Mouse (Mus musculus) liver, embryonic 15.5 days (tissue): ENCODE results near the gene Ift80. TPM values are rescaled to one million over a fixed set of nuclear protein-coding genes. Genes with fewer than 3 reads are reported as not detected.

Experiments
- ATAC-seq: fragments of 200-750 bp; cut with Nextera tagmentation; 2 replicates; pipeline ENCODE4 v1.8.0; 2017; ENCODE audit warnings: moderate number of reproducible peaks, mild to moderate bottlenecking, moderate library complexity; ENCODE audit not compliant: insufficient read depth
- H3K27ac ChIP-seq: fragments of 300-500 bp; sonication (generic); replicated peaks from 2 replicates; pipeline ENCODE4 v1.5.1; 2015; ENCODE audit warnings: mild to moderate bottlenecking, inconsistent platforms
- H3K27me3 ChIP-seq: fragments of 300-500 bp; sonication (generic); 2 replicates; pipeline ENCODE4 v1.6.1; 2015; ENCODE audit warnings: mild to moderate bottlenecking, inconsistent platforms
- H3K36me3 ChIP-seq: fragments of 300-500 bp; sonication (generic); replicated peaks from 2 replicates; pipeline ENCODE4 v1.6.1; 2015; ENCODE audit warnings: moderate library complexity, mild to moderate bottlenecking, inconsistent platforms
- H3K4me1 ChIP-seq: fragments of 300-500 bp; sonication (generic); replicated peaks from 2 replicates; pipeline ENCODE4 v1.6.1; 2015; ENCODE audit warnings: inconsistent platforms
- H3K4me2 ChIP-seq: fragments of 300-500 bp; sonication (generic); 2 replicates; pipeline ENCODE4 v1.6.1; 2015; ENCODE audit warnings: moderate library complexity, mild to moderate bottlenecking, inconsistent platforms
- H3K4me3 ChIP-seq: fragments of 300-500 bp; sonication (generic); replicated peaks from 2 replicates; pipeline ENCODE4 v1.5.1; 2015; ENCODE audit warnings: mild to moderate bottlenecking, inconsistent platforms
- H3K9ac ChIP-seq: fragments of 300-500 bp; sonication (generic); 2 replicates; pipeline ENCODE4 v1.6.1; 2015; ENCODE audit warnings: moderate library complexity, mild to moderate bottlenecking, inconsistent platforms
- H3K9me3 ChIP-seq: fragments of 300-500 bp; sonication (generic); replicated peaks from 2 replicates; pipeline ENCODE4 v1.6.1; 2016; ENCODE audit warnings: inconsistent platforms
- WGBS: fragments of 180-500 bp; shearing (Covaris S2); methylation state at CpG from one replicate; pipeline ENCODE4 v1.1.7; 2015; ENCODE audit warnings: mixed read lengths; ENCODE audit not compliant: insufficient replicate concordance; 5-methylcytosine and 5-hydroxymethylcytosine counted together
- polyA plus RNA-seq: library from polyadenylated mRNA; unstranded; fragments of >200 nt; fragmentation: Nextera tagmentation; extraction: Ambion mirVana; gene quantifications from 2 replicates; pipeline ENCODE4 v1.2.1, GENCODE M21; 2015

Ift80 gene
- 5.6 and 6.0 TPM in 2 replicates for polyA plus RNA-seq

- H3K36me3 ChIP-seq: peaks cover 23% of the 10 kb centered on the region
- no peaks in the 10 kb centered on the region for H3K27me3 ChIP-seq
- WGBS: under 1% methylated on average over 76 of the region's 76 CpGs
- ATAC-seq: peak; percentile 87
- peak within 1 kb of the TSS; percentile 77 for H3K4me2 ChIP-seq
- H3K9ac ChIP-seq: peak within 1 kb of the TSS; percentile 97
- no peaks in the 10 kb centered on the region for H3K9me3 ChIP-seq
- H3K4me3 ChIP-seq: peak within 1 kb of the TSS; percentile 100
- H3K27ac ChIP-seq: peak within 1 kb of the TSS; percentile 98
- H3K4me1 ChIP-seq: peaks cover 31% of the 10 kb centered on the region
Observed at GRCm38 (mm10) chr3:69004437-69005337, at the start of gene Ift80, which contains the start of gene Smc4. Ift80 (minus strand) TSS chr3:69004570. Smc4 (plus strand) TSS chr3:69004738.

- no peaks in the 10 kb centered on the region for H3K9me3 ChIP-seq
- no peak for ATAC-seq
- peak overlapping the region; percentile 14; the same call in 1 of the 2 replicates for H3K27ac ChIP-seq
- H3K27me3 ChIP-seq: no peaks in the 10 kb centered on the region
- H3K9ac ChIP-seq: no peak overlapping the region
- no peak overlapping the region for H3K4me3 ChIP-seq
- H3K36me3 ChIP-seq: no peaks in the 10 kb centered on the region
- H3K4me2 ChIP-seq: no peak overlapping the region
- 79% methylated on average over 11 of the region's 11 CpGs for WGBS
- peaks cover 65% of the 10 kb centered on the region for H3K4me1 ChIP-seq
Observed at GRCm38 (mm10) chr3:69051894-69052293, 47.5 kb upstream of the Ift80 start.

GRCm38 (mm10) chr3:69049011-69049410 lies 44.6 kb upstream of the Ift80 start:
- ATAC-seq: no peak
- Histone ChIP-seq H3K9me3 (no peaks in the 10 kb centered on the region), H3K4me2 (no peak overlapping the region), H3K4me3 (no peak overlapping the region), H3K9ac (no peak overlapping the region), H3K27ac (no peak overlapping the region), H3K4me1 (peaks cover 56% of the 10 kb centered on the region), H3K36me3 (no peaks in the 10 kb centered on the region), H3K27me3 (no peaks in the 10 kb centered on the region)
- WGBS: 83% methylated on average over 6 of the region's 6 CpGs

- no peak overlapping the region for H3K4me2 ChIP-seq
- H3K27ac ChIP-seq: peak overlapping the region; percentile 41; the same call in 1 of the 2 replicates
- H3K9me3 ChIP-seq: no peaks in the 10 kb centered on the region
- H3K4me1 ChIP-seq: peaks cover 44% of the 10 kb centered on the region
- no peak for ATAC-seq
- no peak overlapping the region for H3K4me3 ChIP-seq
- H3K9ac ChIP-seq: no peak overlapping the region
- WGBS: 83% methylated on average over 4 of the region's 4 CpGs
- peaks cover 5% of the 10 kb centered on the region for H3K36me3 ChIP-seq
- H3K27me3 ChIP-seq: no peaks in the 10 kb centered on the region
Observed at GRCm38 (mm10) chr3:69047684-69048083, 43.3 kb upstream of the Ift80 start.

- peaks cover 11% of the 10 kb centered on the region for H3K36me3 ChIP-seq
- peak overlapping the region; percentile 97; the same call in 1 of the 2 replicates for H3K9ac ChIP-seq
- peak overlapping the region; percentile 82 for H3K4me2 ChIP-seq
- H3K9me3 ChIP-seq: no peaks in the 10 kb centered on the region
- no peak for ATAC-seq
- 22% methylated on average over 4 of the region's 4 CpGs for WGBS
- peak overlapping the region; percentile 96 for H3K4me3 ChIP-seq
- H3K27ac ChIP-seq: peak overlapping the region; percentile 98
- H3K27me3 ChIP-seq: no peaks in the 10 kb centered on the region
- peaks cover 35% of the 10 kb centered on the region for H3K4me1 ChIP-seq
Observed at GRCm38 (mm10) chr3:69046509-69046908, 42.1 kb upstream of the Ift80 start.

GRCm38 (mm10) chr3:69045750-69046149 lies 41.4 kb upstream of the Ift80 start:
- H3K27ac ChIP-seq: peak overlapping the region; percentile 98
- 24% methylated on average over 13 of the region's 13 CpGs for WGBS
- H3K9me3 ChIP-seq: no peaks in the 10 kb centered on the region
- H3K4me3 ChIP-seq: peak overlapping the region; percentile 96
- H3K27me3 ChIP-seq: no peaks in the 10 kb centered on the region
- peak overlapping the region; percentile 82 for H3K4me2 ChIP-seq
- no peak for ATAC-seq
- H3K36me3 ChIP-seq: peaks cover 18% of the 10 kb centered on the region
- peaks cover 35% of the 10 kb centered on the region for H3K4me1 ChIP-seq
- peak overlapping the region; percentile 97 for H3K9ac ChIP-seq

- peak overlapping the region; percentile 96 for H3K4me3 ChIP-seq
- peak overlapping the region; percentile 98 for H3K27ac ChIP-seq
- H3K9ac ChIP-seq: peak overlapping the region; percentile 97
- H3K27me3 ChIP-seq: no peaks in the 10 kb centered on the region
- ATAC-seq: no peak
- H3K4me1 ChIP-seq: peaks cover 39% of the 10 kb centered on the region
- H3K36me3 ChIP-seq: peaks cover 22% of the 10 kb centered on the region
- peak overlapping the region; percentile 82 for H3K4me2 ChIP-seq
- H3K9me3 ChIP-seq: no peaks in the 10 kb centered on the region
- WGBS: 3% methylated on average over 9 of the region's 9 CpGs
Observed at GRCm38 (mm10) chr3:69045400-69045703, 41.0 kb upstream of the Ift80 start.

- H3K9ac ChIP-seq: peak within 1 kb of the TSS; percentile 97
- no peaks in the 10 kb centered on the region for H3K27me3 ChIP-seq
- H3K4me3 ChIP-seq: peak within 1 kb of the TSS; percentile 96
- peaks cover 40% of the 10 kb centered on the region for H3K4me1 ChIP-seq
- H3K4me2 ChIP-seq: peak within 1 kb of the TSS; percentile 82
- H3K27ac ChIP-seq: peak within 1 kb of the TSS; percentile 98
- no peaks in the 10 kb centered on the region for H3K9me3 ChIP-seq
- H3K36me3 ChIP-seq: peaks cover 26% of the 10 kb centered on the region
- WGBS: under 1% methylated on average over 74 of the region's 80 CpGs
- ATAC-seq: peak; percentile 94
Observed at GRCm38 (mm10) chr3:69044645-69045399, 40.5 kb upstream of the Ift80 start, which contains the start of gene Trim59. Trim59 (minus strand) TSS chr3:69044755.

- Histone ChIP-seq H3K4me2 (peak overlapping the region; percentile 67), H3K4me3 (peak overlapping the region; percentile 96), H3K27ac (peak overlapping the region; percentile 98), H3K9me3 (no peaks in the 10 kb centered on the region), H3K9ac (peak overlapping the region; percentile 97), H3K36me3 (peaks cover 33% of the 10 kb centered on the region), H3K4me1 (peaks cover 45% of the 10 kb centered on the region), H3K27me3 (no peaks in the 10 kb centered on the region)
- peak; percentile 69 for ATAC-seq
- WGBS: under 1% methylated on average over 39 of the region's 42 CpGs
Observed at GRCm38 (mm10) chr3:69044167-69044591, 39.8 kb upstream of the Ift80 start.

GRCm38 (mm10) chr3:69041298-69041697 lies 36.9 kb upstream of the Ift80 start:
- peak overlapping the region; percentile 41; the same call in 1 of the 2 replicates for H3K9ac ChIP-seq
- ATAC-seq: no peak
- H3K4me1 ChIP-seq: peaks cover 33% of the 10 kb centered on the region
- peak overlapping the region; percentile 61 for H3K4me3 ChIP-seq
- WGBS: 39% methylated on average over 5 of the region's 5 CpGs
- H3K36me3 ChIP-seq: peaks cover 54% of the 10 kb centered on the region
- H3K9me3 ChIP-seq: no peaks in the 10 kb centered on the region
- H3K27me3 ChIP-seq: no peaks in the 10 kb centered on the region
- peak overlapping the region; percentile 71 for H3K4me2 ChIP-seq
- H3K27ac ChIP-seq: peak overlapping the region; percentile 36

GRCm38 (mm10) chr3:69040105-69040504 lies 35.7 kb upstream of the Ift80 start:
- Histone ChIP-seq H3K9ac (peak overlapping the region; percentile 28; the same call in 1 of the 2 replicates), H3K27me3 (no peaks in the 10 kb centered on the region), H3K4me1 (peaks cover 22% of the 10 kb centered on the region), H3K9me3 (no peaks in the 10 kb centered on the region), H3K4me2 (peak overlapping the region; percentile 71), H3K4me3 (peak overlapping the region; percentile 61), H3K36me3 (peaks cover 65% of the 10 kb centered on the region), H3K27ac (peak overlapping the region; percentile 72)
- WGBS: 80% methylated on average over 2 of the region's 2 CpGs
- ATAC-seq: no peak
